Mouse (Mus musculus) CH12.LX (cell line): ENCODE data around the gene Vegfd.

Experiments
- CHD1 ChIP-seq: IDR thresholded peaks from 2 replicates; pipeline ENCODE4 v1.6.1; 2012; ENCODE audit warnings: low read depth, low read length, improper control_type of control experiment, inconsistent platforms
- EP300 ChIP-seq: IDR thresholded peaks from 2 replicates; pipeline ENCODE4 v1.6.1; 2011; ENCODE audit warnings: low read length, improper control_type of control experiment
- MEF2A ChIP-seq: IDR thresholded peaks from 2 replicates; pipeline ENCODE4 v1.6.1; 2014; ENCODE audit warnings: low read depth, mild to moderate bottlenecking, inconsistent platforms, low read length, improper control_type of control experiment, borderline replicate concordance

GRCm38 (mm10) chrX:164445601-164446000 lies 72.4 kb downstream of the Vegfd start:
- TF ChIP-seq EP300: no peak
- TF ChIP-seq CHD1: no peak
- no peak for TF ChIP-seq MEF2A
